Mouse (Mus musculus): ENCODE measurements around the gene Mboat1. TPM values are rescaled to one million over a fixed set of nuclear protein-coding genes. Genes with fewer than 3 reads are reported as not detected.

The Mboat1 gene
- polyA plus RNA-seq (2016; fragmentation: Nextera tagmentation; extraction: Ambion mirVana) = 5.1 and 8.5 TPM in 2 replicates

- peak within 1 kb of the TSS; percentile 71 for H3K4me3 ChIP-seq
- WGBS = under 1% methylated on average over 52 of the region's 55 CpGs
- peak; percentile 95 for ATAC-seq (ENCODE audit: low FRiP score, low read depth)
- no peaks in the 10 kb centered on the region for H3K9me3 ChIP-seq
- no peaks in the 10 kb centered on the region for H3K36me3 ChIP-seq
- peak within 1 kb of the TSS; percentile 64 for H3K9ac ChIP-seq (replicated peaks)
- peaks cover 4% of the 10 kb centered on the region; the same call in 1 of the 2 replicates for H3K4me1 ChIP-seq
- H3K27me3 ChIP-seq = peaks cover 37% of the 10 kb centered on the region
- H3K27ac ChIP-seq (replicated peaks) = no peak within 1 kb of the TSS
- peak within 1 kb of the TSS; percentile 97 for H3K4me2 ChIP-seq (replicated peaks)
These were observed at the start of gene Mboat1 for GRCm38 (mm10) chr13:30136243-30136922. Gene Mboat1 (plus strand): TSS chr13:30136489.

GRCm38 (mm10) chr13:30093086-30093485 lies 43.2 kb upstream of the Mboat1 start:
- H3K27ac ChIP-seq (replicated peaks) = no peak overlapping the region
- H3K9ac ChIP-seq (replicated peaks) = no peak overlapping the region
- no peak overlapping the region for H3K4me2 ChIP-seq (replicated peaks)
- no peaks in the 10 kb centered on the region for H3K9me3 ChIP-seq
- H3K4me1 ChIP-seq = 0 out of 2 replicates have a peak, but pooled peaks cover 4% of the 10 kb centered on the region
- H3K36me3 ChIP-seq = no peaks in the 10 kb centered on the region
- H3K27me3 ChIP-seq = no peaks in the 10 kb centered on the region
- ATAC-seq (ENCODE audit: low FRiP score, low read depth) = no peak
- H3K4me3 ChIP-seq = no peak overlapping the region
- 41% methylated on average over 2 of the region's 2 CpGs for whole genome bisulfite sequencing

GRCm38 (mm10) chr13:30095851-30096250 lies 40.4 kb upstream of the Mboat1 start:
- no peak overlapping the region for H3K9ac ChIP-seq (replicated peaks)
- ATAC-seq (ENCODE audit: low FRiP score, low read depth) = no peak
- H3K36me3 ChIP-seq = no peaks in the 10 kb centered on the region
- WGBS = 89% methylated on average over 4 of the region's 4 CpGs
- no peak overlapping the region for H3K4me3 ChIP-seq
- H3K4me1 ChIP-seq = 0 out of 2 replicates have a peak, but pooled peaks cover 4% of the 10 kb centered on the region
- no peak overlapping the region for H3K4me2 ChIP-seq (replicated peaks)
- H3K27ac ChIP-seq (replicated peaks) = no peak overlapping the region
- H3K9me3 ChIP-seq = no peaks in the 10 kb centered on the region
- no peaks in the 10 kb centered on the region for H3K27me3 ChIP-seq

DNA sequence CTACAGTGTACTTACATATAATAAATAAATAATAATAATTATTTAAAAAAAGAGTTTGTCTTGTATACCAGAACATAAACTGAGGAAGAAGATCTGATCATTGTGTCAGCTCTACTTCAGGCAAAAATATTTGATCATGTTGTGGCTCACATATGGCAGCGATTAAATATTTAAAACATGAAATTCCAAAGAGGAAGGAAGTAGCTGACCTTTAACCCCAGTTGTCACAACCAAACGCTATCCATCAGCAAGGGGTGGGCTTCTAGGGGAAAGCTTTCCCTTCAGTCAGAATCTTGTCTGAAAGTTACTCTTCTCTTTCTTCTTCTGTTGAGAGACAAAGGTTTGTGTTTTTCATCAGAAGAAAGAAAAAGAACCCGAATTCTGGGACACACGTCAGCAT lies 39.8 kb upstream of the Mboat1 start:
- ATAC-seq (ENCODE audit: low FRiP score, low read depth) = no peak
- Histone ChIP-seq H3K4me1 (0 out of 2 replicates have a peak, but pooled peaks cover 4% of the 10 kb centered on the region), H3K27me3 (no peaks in the 10 kb centered on the region), H3K4me2 (replicated peaks) (no peak overlapping the region), H3K36me3 (no peaks in the 10 kb centered on the region), H3K9ac (replicated peaks) (no peak overlapping the region), H3K27ac (replicated peaks) (no peak overlapping the region), H3K4me3 (no peak overlapping the region), H3K9me3 (no peaks in the 10 kb centered on the region)
- 73% methylated on average over 4 of the region's 4 CpGs for WGBS

- Histone ChIP-seq H3K9me3 (no peaks in the 10 kb centered on the region), H3K27me3 (no peaks in the 10 kb centered on the region), H3K4me2 (replicated peaks) (no peak overlapping the region), H3K27ac (replicated peaks) (no peak overlapping the region), H3K4me1 (no peaks in the 10 kb centered on the region), H3K36me3 (no peaks in the 10 kb centered on the region), H3K4me3 (no peak overlapping the region), H3K9ac (replicated peaks) (no peak overlapping the region)
- 86% methylated on average over 4 of the region's 4 CpGs for whole genome bisulfite sequencing
- no peak for ATAC-seq (ENCODE audit: low FRiP score, low read depth)
These were observed 27.2 kb upstream of the Mboat1 start for GRCm38 (mm10) chr13:30109001-30109600.

- H3K9me3 ChIP-seq = no peaks in the 10 kb centered on the region
- ATAC-seq (ENCODE audit: low FRiP score, low read depth) = no peak
- H3K27me3 ChIP-seq = no peaks in the 10 kb centered on the region
- H3K4me3 ChIP-seq = no peak overlapping the region
- no peak overlapping the region for H3K4me2 ChIP-seq (replicated peaks)
- H3K27ac ChIP-seq (replicated peaks) = no peak overlapping the region
- no peaks in the 10 kb centered on the region for H3K36me3 ChIP-seq
- no peaks in the 10 kb centered on the region for H3K4me1 ChIP-seq
- no peak overlapping the region for H3K9ac ChIP-seq (replicated peaks)
- WGBS = 83% methylated on average over 5 of the region's 5 CpGs
These were observed 20.5 kb upstream of the Mboat1 start for GRCm38 (mm10) chr13:30115792-30116191.

DNA sequence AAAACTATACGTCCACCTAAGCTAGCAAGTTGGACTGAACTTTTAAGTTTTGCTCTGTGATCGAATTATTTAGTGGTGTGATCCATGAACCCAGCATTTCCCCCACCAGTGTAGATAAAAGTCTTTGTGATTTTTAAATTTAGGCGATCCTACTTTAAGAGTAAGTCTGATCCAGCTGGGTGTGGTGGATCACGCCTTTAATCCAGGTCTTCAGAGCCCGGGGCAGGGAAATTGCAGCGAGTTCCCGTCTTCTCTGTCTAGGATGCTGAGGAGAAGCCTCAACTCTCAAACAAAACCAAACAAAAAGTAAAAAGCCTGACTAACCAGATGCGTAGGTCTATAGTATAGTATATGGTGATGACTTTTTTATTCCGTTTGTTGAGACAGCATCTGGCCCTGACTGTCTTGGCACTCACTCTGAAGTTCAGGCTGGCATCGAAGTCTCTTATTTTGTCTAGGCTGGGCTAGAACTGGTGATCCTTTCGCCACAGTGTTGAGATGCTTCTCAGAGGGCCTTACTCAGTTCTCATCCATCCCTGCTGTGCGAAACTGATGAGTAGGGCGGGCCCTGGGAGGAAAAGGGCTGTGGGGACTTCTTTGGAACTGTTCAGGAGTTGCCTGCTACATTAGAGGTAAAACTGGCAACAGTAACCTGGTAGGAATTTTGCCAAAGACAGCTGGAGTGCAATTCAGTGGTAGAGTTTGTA lies 787 bp downstream of the Mboat1 start:
- peak overlapping the region; percentile 71 for H3K4me3 ChIP-seq
- H3K27me3 ChIP-seq = peaks cover 37% of the 10 kb centered on the region
- H3K9me3 ChIP-seq = no peaks in the 10 kb centered on the region
- peak overlapping the region; percentile 64 for H3K9ac ChIP-seq (replicated peaks)
- H3K36me3 ChIP-seq = no peaks in the 10 kb centered on the region
- H3K4me2 ChIP-seq (replicated peaks) = peak overlapping the region; percentile 97
- no peak overlapping the region for H3K27ac ChIP-seq (replicated peaks)
- 31% methylated on average over 13 of the region's 13 CpGs for WGBS
- no peak for ATAC-seq (ENCODE audit: low FRiP score, low read depth)
- peaks cover 4% of the 10 kb centered on the region; the same call in 1 of the 2 replicates for H3K4me1 ChIP-seq

GRCm38 (mm10) chr13:30137951-30138350 lies 1.7 kb downstream of the Mboat1 start:
- H3K4me2 ChIP-seq (replicated peaks) = no peak overlapping the region
- ATAC-seq (ENCODE audit: low FRiP score, low read depth) = no peak
- WGBS = 83% methylated on average over 6 of the region's 6 CpGs

GRCm38 (mm10) chr13:30140149-30140548 lies 3.9 kb downstream of the Mboat1 start:
- H3K4me3 ChIP-seq = no peak overlapping the region
- ATAC-seq (ENCODE audit: low FRiP score, low read depth) = no peak
- no peaks in the 10 kb centered on the region for H3K9me3 ChIP-seq
- no peak overlapping the region for H3K4me2 ChIP-seq (replicated peaks)
- H3K4me1 ChIP-seq = peaks cover 4% of the 10 kb centered on the region; the same call in 1 of the 2 replicates
- H3K36me3 ChIP-seq = no peaks in the 10 kb centered on the region
- WGBS = 91% methylated on average over 5 of the region's 5 CpGs
- H3K9ac ChIP-seq (replicated peaks) = no peak overlapping the region
- peaks cover 26% of the 10 kb centered on the region for H3K27me3 ChIP-seq
- no peak overlapping the region for H3K27ac ChIP-seq (replicated peaks)

More at GRCm38 (mm10) chr13:30137951-30138350, 1.7 kb downstream of the Mboat1 start:
- no peaks in the 10 kb centered on the region for H3K36me3 ChIP-seq
- no peak overlapping the region for H3K27ac ChIP-seq (replicated peaks)
- H3K27me3 ChIP-seq = peaks cover 37% of the 10 kb centered on the region
- H3K9me3 ChIP-seq = no peaks in the 10 kb centered on the region
- no peak overlapping the region for H3K4me3 ChIP-seq
- H3K9ac ChIP-seq (replicated peaks) = peak overlapping the region; percentile 11; the same call in 1 of the 2 replicates
- H3K4me1 ChIP-seq = peaks cover 4% of the 10 kb centered on the region; the same call in 1 of the 2 replicates

GRCm38 (mm10) chr13:30140646-30141045 lies 4.4 kb downstream of the Mboat1 start:
- Histone ChIP-seq H3K9me3 (no peaks in the 10 kb centered on the region), H3K4me1 (peaks cover 4% of the 10 kb centered on the region; the same call in 1 of the 2 replicates), H3K27me3 (peaks cover 21% of the 10 kb centered on the region), H3K27ac (replicated peaks) (no peak overlapping the region), H3K4me2 (replicated peaks) (no peak overlapping the region), H3K9ac (replicated peaks) (no peak overlapping the region), H3K36me3 (no peaks in the 10 kb centered on the region), H3K4me3 (no peak overlapping the region)
- 94% methylated on average over 12 of the region's 12 CpGs for WGBS
- ATAC-seq (ENCODE audit: low FRiP score, low read depth) = no peak

GRCm38 (mm10) chr13:30141996-30142395 lies 5.7 kb downstream of the Mboat1 start:
- Histone ChIP-seq H3K9me3 (no peaks in the 10 kb centered on the region), H3K27ac (replicated peaks) (no peak overlapping the region), H3K4me1 (no peaks in the 10 kb centered on the region), H3K4me2 (replicated peaks) (no peak overlapping the region), H3K4me3 (no peak overlapping the region), H3K36me3 (no peaks in the 10 kb centered on the region), H3K9ac (replicated peaks) (no peak overlapping the region), H3K27me3 (peaks cover 14% of the 10 kb centered on the region)
- 89% methylated on average over 5 of the region's 5 CpGs for whole genome bisulfite sequencing
- ATAC-seq (ENCODE audit: low FRiP score, low read depth) = no peak

GRCm38 (mm10) chr13:30146468-30146867 lies 10.2 kb downstream of the Mboat1 start:
- no peaks in the 10 kb centered on the region for H3K4me1 ChIP-seq
- 93% methylated on average over 6 of the region's 6 CpGs for WGBS
- H3K4me3 ChIP-seq = no peak overlapping the region
- ATAC-seq (ENCODE audit: low FRiP score, low read depth) = no peak
- no peak overlapping the region for H3K27ac ChIP-seq (replicated peaks)
- H3K27me3 ChIP-seq = no peaks in the 10 kb centered on the region
- H3K9ac ChIP-seq (replicated peaks) = no peak overlapping the region
- no peaks in the 10 kb centered on the region for H3K36me3 ChIP-seq
- H3K4me2 ChIP-seq (replicated peaks) = no peak overlapping the region
- no peaks in the 10 kb centered on the region for H3K9me3 ChIP-seq

Measured in midbrain, embryonic 12.5 days (tissue).